Comparison of ENCODE assay signal across 12 mouse cellular contexts in genomic region chr11:100312096-100312679, GRCm38 (mm10). TPM values are rescaled to one million over a fixed set of nuclear protein-coding genes. Genes with fewer than 3 reads are reported as not detected.
DNase-seq lines count a peak whose midpoint lies in the region; ATAC-seq lines count a peak whose summit lies in the region.
"Had no signal": no experiment of that assay in that cellular context is flagged by ENCODE, and none has a peak within 500 bp of the region (broad histone marks: within the 10 kb centered on the region; RNA-seq: fewer than 3 reads in every experiment).

No protein-coding gene starts in this region.

- H3K9ac ChIP-seq in limb, embryonic 12.5 days (replicated peaks), result 0 out of 2 replicates have a peak overlapping the region, but pooled peaks have one; percentile 27
- H3K9ac ChIP-seq: neural tube, embryonic 13.5 days had no signal

- no peaks in the 10 kb centered on the region for H3K4me1 ChIP-seq in limb, embryonic 12.5 days (replicated peaks)
- H3K4me1 ChIP-seq in limb, embryonic 10.5 days, result peaks cover 4% of the 10 kb centered on the region; the same call in 1 of the 2 replicates

- no peak overlapping the region for H3K4me3 ChIP-seq in limb, embryonic 12.5 days (replicated peaks)
- H3K4me3 ChIP-seq in limb, embryonic 10.5 days, result no peak overlapping the region
- H3K4me3 ChIP-seq: neural tube, embryonic 13.5 days had no signal

- no peaks in the 10 kb centered on the region for H3K36me3 ChIP-seq in limb, embryonic 12.5 days
- no peaks in the 10 kb centered on the region for H3K36me3 ChIP-seq in limb, embryonic 10.5 days
- H3K36me3 ChIP-seq: neural tube, embryonic 13.5 days had no signal

- H3K27me3 ChIP-seq in limb, embryonic 12.5 days, result no peaks in the 10 kb centered on the region
- no peaks in the 10 kb centered on the region for H3K27me3 ChIP-seq in limb, embryonic 10.5 days (ENCODE audit: low read depth, poor library complexity, severe bottlenecking)
- H3K27me3 ChIP-seq: neural tube, embryonic 13.5 days had no signal

- peak; percentile 34 for DNase-seq in embryo, embryonic 10 days (ENCODE audit: low spot score)
- no peak for DNase-seq in embryo, embryonic 11 days
- DNase-seq in limb, embryonic 10.5 days (ENCODE audit: low spot score), result no peak
- DNase-seq in kidney, postnatal 25 days, result peak; percentile 75 to 93
- DNase-seq in right cerebral cortex, postnatal 25 days, result peak; percentile 44
- no peak for DNase-seq in cerebellum, adult 9-11 months
- no peak for DNase-seq in adrenal gland, postnatal 36 days
- DNase-seq: cerebellum, postnatal 14 days had no signal

- H3K27ac ChIP-seq in limb, embryonic 12.5 days, result no peak overlapping the region
- H3K27ac ChIP-seq in limb, embryonic 10.5 days, result no peak overlapping the region
- H3K27ac ChIP-seq: neural tube, embryonic 13.5 days had no signal

- no peak for ATAC-seq in limb, embryonic 12.5 days (ENCODE audit: insufficient number of reproducible peaks, insufficient read depth, low FRiP score, low TSS enrichment, low read depth)

- 48% methylated on average over 5 of the region's 5 CpGs for WGBS in limb, embryonic 12.5 days
- 42% methylated on average over 5 of the region's 5 CpGs for WGBS in limb, embryonic 10.5 days

- no peaks in the 10 kb centered on the region for H3K9me3 ChIP-seq in limb, embryonic 12.5 days
- H3K9me3 ChIP-seq in limb, embryonic 10.5 days (replicated peaks), result no peaks in the 10 kb centered on the region
- H3K9me3 ChIP-seq: neural tube, embryonic 13.5 days had no signal

- H3K4me2 ChIP-seq in limb, embryonic 12.5 days, result no peak overlapping the region
- H3K4me2 ChIP-seq: liver, embryonic 11.5 days; neural tube, embryonic 13.5 days had no signal

RNA-seq across cellular contexts. Expression of gene Eif1, which starts 7.5 kb away (rescaled TPM):
- 1,407 and 1,429 TPM in 2 replicates for polyA plus RNA-seq in limb, embryonic 12.5 days (2016; fragmentation: Nextera tagmentation; extraction: Ambion mirVana)
- 1,486 and 1,565 TPM in 2 replicates for polyA plus RNA-seq in limb, embryonic 10.5 days (2016; fragmentation: Nextera tagmentation; extraction: Ambion mirVana)
- 1,000 to 10,000 TPM; 1,327 to 1,427 TPM for total RNA-seq in adrenal gland, postnatal 36 days (2021)

RNA-seq across cellular contexts. Expression of gene Gast, which starts 22.0 kb away (rescaled TPM):
- not detected in 2 replicates for polyA plus RNA-seq in limb, embryonic 12.5 days (2016; fragmentation: Nextera tagmentation; extraction: Ambion mirVana)
- not detected in 2 replicates for polyA plus RNA-seq in limb, embryonic 10.5 days (2016; fragmentation: Nextera tagmentation; extraction: Ambion mirVana)
- not detected for total RNA-seq in adrenal gland, postnatal 36 days (2021)
- total RNA-seq: gastrocnemius, adult 8-10 months had no signal
- polyA plus RNA-seq: liver, embryonic 11.5 days; neural tube, embryonic 13.5 days had no signal

RNA-seq across cellular contexts. Expression of gene Krt42, which starts 42.5 kb away (rescaled TPM):
- polyA plus RNA-seq in limb, embryonic 12.5 days (2016; fragmentation: Nextera tagmentation; extraction: Ambion mirVana), result not detected in 2 replicates
- 0.21 TPM in 1 of 2 replicates, not detected in the other for polyA plus RNA-seq in limb, embryonic 10.5 days (2016; fragmentation: Nextera tagmentation; extraction: Ambion mirVana)
- total RNA-seq in adrenal gland, postnatal 36 days (2021), result not detected
- total RNA-seq: gastrocnemius, adult 8-10 months had no signal
- polyA plus RNA-seq: liver, embryonic 11.5 days; neural tube, embryonic 13.5 days had no signal

RNA-seq across cellular contexts. Expression of gene Hap1, which starts 43.7 kb away (rescaled TPM):
- 1.5 and 2.1 TPM in 2 replicates for polyA plus RNA-seq in limb, embryonic 12.5 days (2016; fragmentation: Nextera tagmentation; extraction: Ambion mirVana)
- 0.85 and 1.3 TPM in 2 replicates for polyA plus RNA-seq in limb, embryonic 10.5 days (2016; fragmentation: Nextera tagmentation; extraction: Ambion mirVana)
- 10 to 100 TPM; 36.0 to 43.8 TPM for total RNA-seq in adrenal gland, postnatal 36 days (2021)

RNA-seq across cellular contexts. Expression of gene Krt17, which starts 51.4 kb away (rescaled TPM):
- polyA plus RNA-seq in limb, embryonic 12.5 days (2016; fragmentation: Nextera tagmentation; extraction: Ambion mirVana), result 41.6 and 47.9 TPM in 2 replicates
- polyA plus RNA-seq in limb, embryonic 10.5 days (2016; fragmentation: Nextera tagmentation; extraction: Ambion mirVana), result 1.3 and 7.6 TPM in 2 replicates
- not detected for total RNA-seq in adrenal gland, postnatal 36 days (2021)
- total RNA-seq: gastrocnemius, adult 8-10 months had no signal

Comparison
In these comparisons a context has a peak if more than half of its experiments do, and no peak if none do; other contexts are left out.
1. DNase-seq: peak in embryo, embryonic 10 days (single experiment), kidney, postnatal 25 days (2 of 2) and right cerebral cortex, postnatal 25 days (single experiment); none in embryo, embryonic 11 days (single experiment), limb, embryonic 10.5 days (single experiment), cerebellum, adult 9-11 months (single experiment) and adrenal gland, postnatal 36 days (0 of 2).